Mouse (Mus musculus) heart, adult 2 months (tissue): ENCODE measurements at regions not wholly inside any gene's neighbourhood (a gene's known extent, or its start where the extent isn't known, plus 50 kb on each side); places are given as distances from the start of the nearest gene placed in this dataset.

Source experiments
- CTCF ChIP-seq: fragments of 200-600 bp; IDR thresholded peaks from 2 replicates; pipeline ENCODE4 v1.8.1; 2022; ENCODE audit warnings: antibody characterized with exemption, mild to moderate bottlenecking, moderate library complexity
- POLR2A ChIP-seq: fragments of 200-500 bp; IDR thresholded peaks from 2 replicates; pipeline ENCODE4 v1.6.1; 2011; ENCODE audit warnings: mild to moderate bottlenecking, low read depth, low read length, control low read depth; ENCODE audit not compliant: insufficient read depth

- TF ChIP-seq CTCF (no peak), POLR2A (no peak)
Observed at GRCm38 (mm10) chr1:149332239-149332638, 628.9 kb downstream of the Pla2g4a start.
